Mouse (Mus musculus): ENCODE data around the gene Il22ra1. TPM values are rescaled to one million over a fixed set of nuclear protein-coding genes. Genes with fewer than 3 reads are reported as not detected.

Gene Il22ra1
- polyA plus RNA-seq, 1 experiment from 2014 or later: not detected

DNA sequence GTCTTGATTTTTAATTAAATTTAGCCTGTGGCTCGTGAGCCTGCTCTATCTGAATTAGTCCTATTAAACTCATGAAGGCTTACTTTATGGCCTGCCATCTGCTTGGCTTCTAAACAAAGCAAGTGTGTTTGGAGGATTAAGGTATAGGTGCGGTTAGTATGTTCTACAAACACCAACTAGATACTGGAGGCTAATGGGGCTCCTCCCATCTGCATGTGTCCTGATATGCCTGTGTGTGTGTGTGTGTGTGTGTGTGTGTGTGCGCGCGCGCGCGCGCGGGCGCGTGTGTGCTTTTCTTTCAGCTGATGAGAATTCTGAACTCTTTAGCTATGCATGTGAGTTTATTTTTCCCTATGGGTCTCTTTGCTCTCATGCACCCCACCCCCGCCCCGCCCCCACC lies 11.7 kb downstream of the Il22ra1 start:
- 93% methylated on average over 14 of the region's 14 CpGs for WGBS
- no peak for ATAC-seq (replicated peaks; ENCODE audit: extremely low read depth, insufficient read depth, low FRiP score)
- no peaks in the 10 kb centered on the region for H3K27me3 ChIP-seq (ENCODE audit: control insufficient read depth, insufficient read depth, low read length)

DNA sequence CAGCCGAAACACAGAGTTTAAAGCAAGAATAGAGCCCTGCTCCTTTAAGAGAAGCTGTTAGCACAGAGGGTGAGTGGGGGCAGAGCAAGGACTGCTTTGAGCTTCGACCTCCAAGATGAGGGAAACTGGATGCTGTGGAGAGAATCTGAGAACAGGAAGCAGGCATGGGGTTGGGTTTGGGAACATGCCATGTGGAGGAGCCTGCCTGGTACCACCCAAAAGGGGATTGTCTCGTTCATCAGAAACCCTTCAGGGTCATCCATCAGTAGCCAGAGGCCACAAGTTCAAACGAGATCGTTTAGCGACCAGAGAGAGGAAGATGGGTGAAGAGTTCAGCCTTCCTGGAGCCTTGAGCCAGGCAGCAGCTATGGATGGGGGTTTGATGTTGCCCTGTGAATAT lies 15.5 kb downstream of the Il22ra1 start:
- 42% methylated on average over 6 of the region's 6 CpGs for WGBS
- no peaks in the 10 kb centered on the region for H3K27me3 ChIP-seq (ENCODE audit: control insufficient read depth, insufficient read depth, low read length)

More for the DNA sequence above, 11.7 kb downstream of the Il22ra1 start:
- Histone ChIP-seq H3K4me2 (ENCODE audit: low read depth, low read length) (no peak overlapping the region), H3K27ac (ENCODE audit: low read length) (no peak overlapping the region), H3K36me3 (ENCODE audit: control insufficient read depth, insufficient read depth) (no peaks in the 10 kb centered on the region), H3K9ac (ENCODE audit: low read length) (no peak overlapping the region), H3K9me3 (replicated peaks; ENCODE audit: control insufficient read depth, low read length) (peaks cover under 1% of the 10 kb centered on the region), H3K4me1 (ENCODE audit: control insufficient read depth, insufficient read depth, low read length) (no peaks in the 10 kb centered on the region), H3K4me3 (ENCODE audit: low read length) (no peak overlapping the region)

DNA sequence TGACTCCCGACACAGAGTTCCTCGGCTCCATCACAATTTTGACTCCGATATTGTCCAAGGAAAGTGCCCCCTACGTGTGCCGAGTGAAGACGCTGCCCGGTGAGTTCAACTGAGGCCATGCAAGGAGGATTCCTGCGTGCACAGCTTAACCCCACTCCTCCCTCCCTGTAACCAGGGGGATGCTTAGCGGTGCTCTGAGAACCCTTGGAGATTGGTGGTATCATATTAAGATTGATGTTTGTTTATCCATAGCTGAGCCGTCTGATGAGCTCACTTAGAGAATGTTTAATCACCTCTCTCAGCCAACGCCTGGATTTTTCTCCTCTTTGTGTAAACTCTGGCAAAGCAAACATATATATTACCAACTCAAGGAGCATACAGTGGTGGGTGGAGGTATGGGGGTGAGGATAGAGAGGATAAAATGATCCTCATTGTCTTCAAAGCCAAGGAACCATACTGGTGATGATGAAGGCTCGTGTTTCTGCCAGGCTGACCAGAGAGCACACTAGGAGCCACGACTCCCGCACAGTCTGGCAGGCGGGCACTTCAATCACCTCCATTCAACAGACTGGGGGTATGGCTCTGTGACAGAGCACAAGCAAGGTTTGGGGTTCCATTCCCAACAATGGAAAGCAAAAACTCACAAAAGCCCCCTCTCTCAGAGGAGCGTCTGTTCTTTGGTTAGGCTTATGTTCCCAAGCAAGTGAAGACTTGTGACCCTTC lies 16.9 kb downstream of the Il22ra1 start:
- Histone ChIP-seq H3K9me3 (replicated peaks; ENCODE audit: control insufficient read depth, low read length) (no peaks in the 10 kb centered on the region), H3K27me3 (ENCODE audit: control insufficient read depth, insufficient read depth, low read length) (no peaks in the 10 kb centered on the region), H3K36me3 (ENCODE audit: control insufficient read depth, insufficient read depth) (no peaks in the 10 kb centered on the region), H3K9ac (ENCODE audit: low read length) (no peak overlapping the region), H3K4me2 (ENCODE audit: low read depth, low read length) (no peak overlapping the region), H3K4me1 (ENCODE audit: control insufficient read depth, insufficient read depth, low read length) (no peaks in the 10 kb centered on the region), H3K27ac (ENCODE audit: low read length) (no peak overlapping the region), H3K4me3 (ENCODE audit: low read length) (no peak overlapping the region)
- ATAC-seq (replicated peaks; ENCODE audit: extremely low read depth, insufficient read depth, low FRiP score): no peak
- 60% methylated on average over 16 of the region's 16 CpGs for WGBS

More for the DNA sequence above, 15.5 kb downstream of the Il22ra1 start:
- no peaks in the 10 kb centered on the region for H3K4me1 ChIP-seq (ENCODE audit: control insufficient read depth, insufficient read depth, low read length)
- H3K4me2 ChIP-seq (ENCODE audit: low read depth, low read length): no peak overlapping the region
- ATAC-seq (replicated peaks; ENCODE audit: extremely low read depth, insufficient read depth, low FRiP score): no peak
- no peaks in the 10 kb centered on the region for H3K9me3 ChIP-seq (replicated peaks; ENCODE audit: control insufficient read depth, low read length)
- H3K9ac ChIP-seq (ENCODE audit: low read length): no peak overlapping the region
- H3K36me3 ChIP-seq (ENCODE audit: control insufficient read depth, insufficient read depth): no peaks in the 10 kb centered on the region
- no peak overlapping the region for H3K4me3 ChIP-seq (ENCODE audit: low read length)
- no peak overlapping the region for H3K27ac ChIP-seq (ENCODE audit: low read length)

DNA sequence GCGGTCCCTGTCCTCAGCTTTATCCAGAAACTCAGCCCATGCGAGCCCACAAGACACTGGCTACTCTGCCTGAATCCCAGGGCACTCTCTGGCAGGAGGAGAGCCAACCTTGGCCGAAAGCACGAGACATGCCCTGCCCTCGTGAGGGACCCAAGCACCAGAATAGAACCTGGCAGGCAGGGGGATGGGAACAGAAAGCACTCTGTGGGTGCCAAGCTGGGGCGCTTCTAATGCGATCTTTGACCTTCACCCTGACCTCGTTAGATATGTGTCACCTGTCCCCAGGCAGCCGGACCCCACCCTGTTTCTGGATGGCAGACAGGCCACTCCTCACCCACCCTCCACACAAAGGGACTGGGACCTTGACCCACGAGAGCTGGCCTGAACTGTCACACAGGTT lies 17.6 kb downstream of the Il22ra1 start:
- H3K36me3 ChIP-seq (ENCODE audit: control insufficient read depth, insufficient read depth): no peaks in the 10 kb centered on the region
- no peak for ATAC-seq (replicated peaks; ENCODE audit: extremely low read depth, insufficient read depth, low FRiP score)
- 66% methylated on average over 10 of the region's 10 CpGs for WGBS
- no peak overlapping the region for H3K9ac ChIP-seq (ENCODE audit: low read length)
- no peaks in the 10 kb centered on the region for H3K27me3 ChIP-seq (ENCODE audit: control insufficient read depth, insufficient read depth, low read length)
- H3K4me2 ChIP-seq (ENCODE audit: low read depth, low read length): no peak overlapping the region
- H3K4me3 ChIP-seq (ENCODE audit: low read length): no peak overlapping the region
- H3K9me3 ChIP-seq (replicated peaks; ENCODE audit: control insufficient read depth, low read length): no peaks in the 10 kb centered on the region
- no peak overlapping the region for H3K27ac ChIP-seq (ENCODE audit: low read length)
- H3K4me1 ChIP-seq (ENCODE audit: control insufficient read depth, insufficient read depth, low read length): no peaks in the 10 kb centered on the region

DNA sequence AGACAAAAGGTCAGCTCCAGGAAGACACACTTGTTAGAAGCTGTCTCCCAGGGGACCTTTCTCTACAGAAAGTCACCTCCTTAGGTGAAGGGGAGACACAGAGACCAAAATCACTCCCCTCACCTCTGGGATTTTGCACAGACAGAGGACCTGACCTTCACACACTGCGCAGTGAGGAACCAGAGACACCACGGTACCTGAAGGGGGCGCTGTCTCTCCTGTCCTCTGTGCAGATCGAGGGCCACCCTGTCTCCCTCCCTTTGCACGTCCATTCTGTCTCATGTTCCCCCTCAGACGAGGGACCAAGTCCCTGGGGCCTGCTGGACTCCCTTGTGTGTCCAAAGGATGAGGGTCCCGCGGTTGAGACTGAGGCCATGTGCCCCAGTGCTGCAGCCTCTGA lies 22.9 kb downstream of the Il22ra1 start:
- WGBS: 81% methylated on average over 8 of the region's 8 CpGs
- Histone ChIP-seq H3K4me1 (ENCODE audit: control insufficient read depth, insufficient read depth, low read length) (no peaks in the 10 kb centered on the region), H3K27me3 (ENCODE audit: control insufficient read depth, insufficient read depth, low read length) (no peaks in the 10 kb centered on the region), H3K36me3 (ENCODE audit: control insufficient read depth, insufficient read depth) (no peaks in the 10 kb centered on the region), H3K4me3 (ENCODE audit: low read length) (no peak overlapping the region), H3K27ac (ENCODE audit: low read length) (no peak overlapping the region), H3K9ac (ENCODE audit: low read length) (no peak overlapping the region), H3K9me3 (replicated peaks; ENCODE audit: control insufficient read depth, low read length) (peaks cover 11% of the 10 kb centered on the region), H3K4me2 (ENCODE audit: low read depth, low read length) (no peak overlapping the region)
- no peak for ATAC-seq (replicated peaks; ENCODE audit: extremely low read depth, insufficient read depth, low FRiP score)

DNA sequence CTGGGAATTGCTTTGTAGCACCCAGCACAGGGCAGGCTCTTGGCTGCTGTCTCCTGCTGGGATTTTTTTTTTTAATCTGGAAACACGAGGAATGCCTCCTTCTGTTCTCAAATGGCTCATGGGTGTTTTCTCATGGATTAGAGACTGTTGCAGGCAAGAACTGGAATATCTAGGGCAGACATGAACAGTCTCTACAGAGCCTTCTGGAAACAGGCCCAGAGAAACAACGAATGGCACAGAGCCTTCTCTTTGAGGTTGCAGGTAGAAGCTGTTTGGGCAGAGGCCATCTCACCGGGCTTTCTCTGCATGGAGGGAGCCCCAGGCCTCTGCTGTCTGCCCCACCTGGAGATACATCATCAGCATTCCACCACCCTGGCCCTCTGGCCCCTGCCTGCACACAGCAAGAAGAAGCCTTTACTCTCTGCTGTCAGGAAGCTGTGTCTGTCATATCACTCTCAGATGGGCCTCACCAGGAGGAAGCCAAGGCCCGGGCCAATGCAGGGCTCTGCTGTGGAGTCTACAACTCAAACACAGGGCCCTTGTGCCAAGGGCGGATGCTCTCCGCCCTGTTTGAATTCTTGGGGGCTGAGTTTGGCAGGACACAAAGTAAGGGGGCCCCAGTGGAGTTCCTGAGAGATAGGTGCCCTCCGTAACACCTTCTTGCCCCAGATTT lies 24.3 kb downstream of the Il22ra1 start:
- Histone ChIP-seq H3K9ac (ENCODE audit: low read length) (no peak overlapping the region), H3K9me3 (replicated peaks; ENCODE audit: control insufficient read depth, low read length) (peaks cover 11% of the 10 kb centered on the region), H3K4me2 (ENCODE audit: low read depth, low read length) (no peak overlapping the region), H3K27ac (ENCODE audit: low read length) (no peak overlapping the region), H3K27me3 (ENCODE audit: control insufficient read depth, insufficient read depth, low read length) (no peaks in the 10 kb centered on the region), H3K4me3 (ENCODE audit: low read length) (no peak overlapping the region), H3K36me3 (ENCODE audit: control insufficient read depth, insufficient read depth) (no peaks in the 10 kb centered on the region), H3K4me1 (ENCODE audit: control insufficient read depth, insufficient read depth, low read length) (no peaks in the 10 kb centered on the region)
- 75% methylated on average over 7 of the region's 7 CpGs for WGBS
- no peak for ATAC-seq (replicated peaks; ENCODE audit: extremely low read depth, insufficient read depth, low FRiP score)

DNA sequence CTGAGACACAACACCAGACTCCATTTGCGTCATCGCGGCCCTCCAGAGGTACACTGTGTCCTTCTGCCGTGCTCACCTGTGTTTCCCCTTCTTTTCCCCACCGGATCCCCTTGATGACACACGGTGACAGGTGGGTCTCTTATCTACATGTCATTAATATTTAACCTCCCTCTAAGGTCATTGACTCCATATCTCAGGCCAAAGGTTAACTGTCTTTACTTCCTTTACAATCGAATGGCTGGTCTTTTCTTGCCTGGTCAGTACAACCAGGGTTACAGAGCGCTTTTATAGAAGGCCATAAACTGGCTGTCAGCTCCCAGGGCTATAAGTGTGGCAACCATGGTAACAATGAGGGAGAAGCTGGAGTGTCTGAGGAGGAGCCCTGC lies 24.8 kb downstream of the Il22ra1 start:
- Histone ChIP-seq H3K4me1 (ENCODE audit: control insufficient read depth, insufficient read depth, low read length) (no peaks in the 10 kb centered on the region), H3K9ac (ENCODE audit: low read length) (no peak overlapping the region), H3K27ac (ENCODE audit: low read length) (no peak overlapping the region), H3K4me3 (ENCODE audit: low read length) (no peak overlapping the region), H3K9me3 (replicated peaks; ENCODE audit: control insufficient read depth, low read length) (peaks cover 11% of the 10 kb centered on the region), H3K36me3 (ENCODE audit: control insufficient read depth, insufficient read depth) (no peaks in the 10 kb centered on the region), H3K4me2 (ENCODE audit: low read depth, low read length) (no peak overlapping the region), H3K27me3 (ENCODE audit: control insufficient read depth, insufficient read depth, low read length) (no peaks in the 10 kb centered on the region)
- WGBS: 70% methylated on average over 8 of the region's 8 CpGs
- no peak for ATAC-seq (replicated peaks; ENCODE audit: extremely low read depth, insufficient read depth, low FRiP score)

DNA sequence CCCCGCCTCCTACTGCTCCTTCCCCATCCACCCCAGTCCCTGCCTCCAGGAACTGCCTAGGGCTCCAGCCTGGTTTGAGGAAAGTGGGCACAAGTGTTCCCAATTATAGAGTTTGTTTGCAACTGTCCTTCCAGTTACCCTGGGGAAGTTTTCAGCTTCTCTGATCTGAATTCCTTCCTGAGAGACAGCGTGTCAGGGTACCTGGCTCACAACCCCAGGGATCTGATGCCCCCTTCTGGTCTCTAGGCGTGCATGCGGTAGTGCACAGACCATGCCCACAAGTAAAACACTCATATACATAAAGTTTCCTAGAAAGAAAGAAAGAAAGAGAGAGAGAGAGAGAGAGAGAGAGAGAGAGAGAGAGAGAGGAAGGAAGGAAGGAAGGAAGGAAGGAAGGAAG lies 30.4 kb downstream of the Il22ra1 start:
- Histone ChIP-seq H3K4me3 (ENCODE audit: low read length) (no peak overlapping the region), H3K9ac (ENCODE audit: low read length) (no peak overlapping the region), H3K27me3 (ENCODE audit: control insufficient read depth, insufficient read depth, low read length) (no peaks in the 10 kb centered on the region), H3K9me3 (replicated peaks; ENCODE audit: control insufficient read depth, low read length) (peaks cover 11% of the 10 kb centered on the region), H3K27ac (ENCODE audit: low read length) (no peak overlapping the region), H3K36me3 (ENCODE audit: control insufficient read depth, insufficient read depth) (no peaks in the 10 kb centered on the region), H3K4me2 (ENCODE audit: low read depth, low read length) (no peak overlapping the region), H3K4me1 (ENCODE audit: control insufficient read depth, insufficient read depth, low read length) (peaks cover 6% of the 10 kb centered on the region)
- ATAC-seq (replicated peaks; ENCODE audit: extremely low read depth, insufficient read depth, low FRiP score): no peak
- 37% methylated on average over 4 of the region's 4 CpGs for WGBS

DNA sequence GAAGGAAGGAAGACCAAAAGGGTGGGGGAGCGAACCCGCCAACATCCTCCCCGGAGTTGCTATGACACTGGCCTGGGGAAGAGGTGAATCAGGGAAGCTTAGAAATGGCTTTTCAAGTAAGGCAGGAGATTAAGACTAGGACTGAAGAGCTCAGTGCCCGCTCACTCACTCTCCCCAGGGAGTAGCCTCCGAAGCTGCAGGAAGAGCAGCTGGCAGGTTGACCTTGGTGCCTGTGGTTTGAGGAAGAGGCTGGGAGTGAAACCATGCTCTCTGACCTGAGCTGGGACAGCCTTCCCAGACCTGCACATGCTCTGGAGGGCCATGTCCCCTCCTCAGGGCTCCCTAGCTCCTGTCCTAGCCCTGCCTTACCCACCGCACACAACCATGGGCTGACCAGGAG lies 30.9 kb downstream of the Il22ra1 start:
- Histone ChIP-seq H3K9ac (ENCODE audit: low read length) (no peak overlapping the region; the same call in 1 of the 2 replicates), H3K4me3 (ENCODE audit: low read length) (no peak overlapping the region), H3K27ac (ENCODE audit: low read length) (no peak overlapping the region), H3K9me3 (replicated peaks; ENCODE audit: control insufficient read depth, low read length) (peaks cover 11% of the 10 kb centered on the region), H3K36me3 (ENCODE audit: control insufficient read depth, insufficient read depth) (no peaks in the 10 kb centered on the region), H3K4me2 (ENCODE audit: low read depth, low read length) (no peak overlapping the region), H3K4me1 (ENCODE audit: control insufficient read depth, insufficient read depth, low read length) (peaks cover 6% of the 10 kb centered on the region), H3K27me3 (ENCODE audit: control insufficient read depth, insufficient read depth, low read length) (no peaks in the 10 kb centered on the region)
- ATAC-seq (replicated peaks; ENCODE audit: extremely low read depth, insufficient read depth, low FRiP score): no peak
- WGBS: 51% methylated on average over 6 of the region's 6 CpGs
